ENCODE assay signal across 11 mouse cellular contexts in the genomic region with DNA sequence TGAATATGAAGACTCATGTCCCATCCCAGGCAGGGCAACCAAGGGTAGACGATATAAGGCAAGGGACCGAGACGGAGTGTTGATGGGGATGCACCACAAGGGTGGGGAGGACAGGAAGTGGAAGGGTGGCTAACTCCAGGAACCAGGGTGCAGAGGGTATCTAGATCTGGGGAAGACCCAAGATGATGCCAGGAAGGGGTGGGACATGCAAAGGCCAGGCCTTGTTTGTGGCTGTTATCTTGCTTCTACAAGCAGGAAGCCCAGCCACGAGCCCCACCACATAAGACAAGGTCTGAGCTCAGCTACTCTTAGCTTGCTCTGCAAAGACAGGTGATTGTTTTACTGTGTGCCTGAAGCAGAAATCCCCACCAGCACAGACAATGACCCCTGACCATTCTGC. TPM values are rescaled to one million over a fixed set of nuclear protein-coding genes. Genes with fewer than 3 reads are reported as not detected.
A peak's percentile ranks its signal among the peaks of the same experiment; 100 is the strongest.
DNase-seq lines count a peak whose midpoint lies in the region; ATAC-seq and TF ChIP-seq lines count a peak whose summit lies in the region.
"Had no signal": no experiment of that assay in that cellular context is flagged by ENCODE, and none has a peak within 500 bp of the region (broad histone marks: within the 10 kb centered on the region; RNA-seq: fewer than 3 reads in every experiment).

No protein-coding gene starts in this region.

- WGBS in midbrain, embryonic 11.5 days, result 87% methylated on average over 4 of the region's 4 CpGs
- whole genome bisulfite sequencing in midbrain, embryonic 14.5 days, result 88% methylated on average over 4 of the region's 4 CpGs
- WGBS in liver, adult 2 months, result 69% methylated on average over 4 of the region's 4 CpGs
- WGBS in hindbrain, embryonic 10.5 days, result 87% methylated on average over 4 of the region's 4 CpGs

- DNase-seq in midbrain, embryonic 11.5 days (ENCODE audit: low spot score, missing footprints), result peak; percentile 45
- DNase-seq in midbrain, embryonic 14.5 days, result no peak
- peak; percentile 6 for DNase-seq in liver, adult 2 months (ENCODE audit: extremely low read depth, low read depth, low spot score)
- no peak for DNase-seq in gastrocnemius, adult 2 months
- no peak for DNase-seq in testis, postnatal 14 days (ENCODE audit: low spot score)
- DNase-seq in hindbrain, embryonic 10.5 days (ENCODE audit: low spot score), result no peak
- DNase-seq in urinary bladder, postnatal 14 days (ENCODE audit: low spot score), result no peak
- DNase-seq: lung, embryonic 14.5 days had no signal

- no peak overlapping the region for H3K9ac ChIP-seq in midbrain, embryonic 11.5 days (ENCODE audit: low read length)
- H3K9ac ChIP-seq in midbrain, embryonic 14.5 days (replicated peaks; ENCODE audit: low read length), result no peak overlapping the region
- no peak overlapping the region for H3K9ac ChIP-seq in liver, adult 2 months (ENCODE audit: low read depth, low read length)
- H3K9ac ChIP-seq: lung, embryonic 14.5 days had no signal

- H3K36me3 ChIP-seq in midbrain, embryonic 11.5 days (ENCODE audit: control insufficient read depth, insufficient read depth, low read length), result no peaks in the 10 kb centered on the region
- no peaks in the 10 kb centered on the region for H3K36me3 ChIP-seq in midbrain, embryonic 14.5 days (ENCODE audit: control insufficient read depth, insufficient read depth, low read length)
- H3K36me3 ChIP-seq in liver, adult 2 months (ENCODE audit: control insufficient read depth, insufficient read depth, low read length), result no peaks in the 10 kb centered on the region
- H3K36me3 ChIP-seq in hindbrain, embryonic 10.5 days, result no peaks in the 10 kb centered on the region

- no peak for ATAC-seq in midbrain, embryonic 11.5 days (ENCODE audit: low FRiP score)
- ATAC-seq in midbrain, embryonic 14.5 days (ENCODE audit: low FRiP score, low TSS enrichment), result no peak
- ATAC-seq in monocyte, adult 5-6 weeks (replicated peaks; ENCODE audit: insufficient number of reproducible peaks, low FRiP score, low TSS enrichment, poor library complexity, severe bottlenecking), result peak; percentile 45

- no peak overlapping the region for H3K4me2 ChIP-seq in midbrain, embryonic 11.5 days
- H3K4me2 ChIP-seq in midbrain, embryonic 14.5 days (ENCODE audit: low read length), result no peak overlapping the region
- H3K4me2 ChIP-seq: lung, embryonic 14.5 days had no signal

- no peaks in the 10 kb centered on the region for H3K4me1 ChIP-seq in midbrain, embryonic 11.5 days (ENCODE audit: control insufficient read depth, insufficient read depth, low read length)
- no peaks in the 10 kb centered on the region for H3K4me1 ChIP-seq in midbrain, embryonic 14.5 days (ENCODE audit: control insufficient read depth, insufficient read depth, low read length)
- H3K4me1 ChIP-seq in liver, adult 2 months (ENCODE audit: control insufficient read depth, insufficient read depth, low read length), result no peaks in the 10 kb centered on the region
- H3K4me1 ChIP-seq in hindbrain, embryonic 10.5 days (replicated peaks), result no peaks in the 10 kb centered on the region

- TF ChIP-seq CTCF in liver, adult 2 months (IDR thresholded peaks at IDR 0.05; ENCODE audit: low read depth, low read length), result no peak
- TF ChIP-seq CTCF in gastrocnemius, adult 2 months (IDR thresholded peaks at IDR 0.05), result no peak

- H3K27me3 ChIP-seq in midbrain, embryonic 11.5 days (ENCODE audit: control insufficient read depth, insufficient read depth, low read length), result no peaks in the 10 kb centered on the region
- no peaks in the 10 kb centered on the region for H3K27me3 ChIP-seq in midbrain, embryonic 14.5 days (ENCODE audit: control insufficient read depth, insufficient read depth, low read length)
- no peaks in the 10 kb centered on the region for H3K27me3 ChIP-seq in liver, adult 2 months (ENCODE audit: control insufficient read depth, insufficient read depth, low read length)
- no peaks in the 10 kb centered on the region for H3K27me3 ChIP-seq in hindbrain, embryonic 10.5 days (ENCODE audit: insufficient read depth, poor library complexity, severe bottlenecking)

- H3K79me2 ChIP-seq in liver, adult 2 months (ENCODE audit: control insufficient read depth, insufficient read depth, low read length), result no peaks in the 10 kb centered on the region

- no peak for TF ChIP-seq POLR2A in liver, adult 2 months (IDR thresholded peaks at IDR 0.05; ENCODE audit: extremely low read depth, insufficient read depth, low read length)

- no peak overlapping the region for H3K27ac ChIP-seq in midbrain, embryonic 11.5 days (ENCODE audit: low read depth, low read length)
- H3K27ac ChIP-seq in midbrain, embryonic 14.5 days (replicated peaks; ENCODE audit: low read depth, low read length), result no peak overlapping the region
- H3K27ac ChIP-seq in liver, adult 2 months (replicated peaks; ENCODE audit: insufficient read depth, low read depth, low read length), result no peak overlapping the region
- H3K27ac ChIP-seq in gastrocnemius, adult 2 months, result no peak overlapping the region
- no peak overlapping the region for H3K27ac ChIP-seq in hindbrain, embryonic 10.5 days
- H3K27ac ChIP-seq: heart, adult 2 months; kidney, postnatal 0 days had no signal

- no peak overlapping the region for H3K4me3 ChIP-seq in midbrain, embryonic 11.5 days (ENCODE audit: low read depth, low read length)
- no peak overlapping the region for H3K4me3 ChIP-seq in midbrain, embryonic 14.5 days (replicated peaks; ENCODE audit: low read depth, low read length)
- no peak overlapping the region for H3K4me3 ChIP-seq in liver, adult 2 months (ENCODE audit: insufficient read depth, low read depth, low read length)
- H3K4me3 ChIP-seq in gastrocnemius, adult 2 months, result no peak overlapping the region
- H3K4me3 ChIP-seq in hindbrain, embryonic 10.5 days, result no peak overlapping the region
- H3K4me3 ChIP-seq: heart, adult 2 months had no signal

- intact Hi-C loops in gastrocnemius, adult 2 months (cut with DNase I), result no loop called here

- H3K9me3 ChIP-seq in midbrain, embryonic 11.5 days (ENCODE audit: control insufficient read depth, low read length), result no peaks in the 10 kb centered on the region
- no peaks in the 10 kb centered on the region for H3K9me3 ChIP-seq in midbrain, embryonic 14.5 days (ENCODE audit: control insufficient read depth, low read length)
- H3K9me3 ChIP-seq in hindbrain, embryonic 10.5 days, result no peaks in the 10 kb centered on the region

RNA-seq across cellular contexts. Expression of a gene that starts 50.4 kb away (rescaled TPM):
- 2.2 and 2.3 TPM in 2 replicates for polyA plus RNA-seq in midbrain, embryonic 11.5 days (2014; fragmentation: Nextera tagmentation; extraction: Ambion mirVana)
- polyA plus RNA-seq in midbrain, embryonic 14.5 days (2014; fragmentation: Nextera tagmentation; extraction: Ambion mirVana), result 0.62 and 1.2 TPM in 2 replicates
- 1.8 and 2.1 TPM in 2 replicates for total RNA-seq in liver, adult 2 months (2014; rRNA removed)
- 0.42 and 0.95 TPM in 2 replicates for polyA plus RNA-seq in liver, adult 2 months (2012; rRNA removed)
- total RNA-seq in monocyte, adult 5-6 weeks (2017), result 189 to 215 TPM (median 210 TPM) in 3 replicates
- total RNA-seq in gastrocnemius, adult 2 months (2021), result under 1 TPM; 0.73 to 0.79 TPM
- 3.7 and 5.0 TPM in 2 replicates for polyA plus RNA-seq in hindbrain, embryonic 10.5 days (2016; fragmentation: Nextera tagmentation; extraction: Ambion mirVana)

Comparison
In these comparisons a context has a peak if more than half of its experiments do, and no peak if none do; other contexts are left out.
1. DNase-seq: peak in midbrain, embryonic 11.5 days (single experiment) and liver, adult 2 months (single experiment); none in midbrain, embryonic 14.5 days (single experiment), gastrocnemius, adult 2 months (single experiment), testis, postnatal 14 days (single experiment), hindbrain, embryonic 10.5 days (single experiment) and urinary bladder, postnatal 14 days (single experiment).